Mouse (Mus musculus) hindbrain, embryonic 11.5 days (tissue): ENCODE data around the gene Papola. TPM values are rescaled to one million over a fixed set of nuclear protein-coding genes. Genes with fewer than 3 reads are reported as not detected.
A peak's percentile ranks its signal among the peaks of the same experiment; 100 is the strongest.
"Not testable (repeated sequence)": the region's sequence is repeated elsewhere in the genome, so short reads cannot be mapped to it uniquely, and the experiment has no call there.

Experiments used
- ATAC-seq: fragments of 200-750 bp; cut with Nextera tagmentation; 2 replicates; pipeline ENCODE4 v1.8.0; 2017; ENCODE audit warnings: mild to moderate bottlenecking, moderate TSS enrichment, moderate library complexity; ENCODE audit not compliant: low FRiP score
- DNase-seq: peaks from one replicate; pipeline ENCODE4 v3.0.0-alpha.2; 2015; ENCODE audit warnings: low spot score
- H3K27ac ChIP-seq: fragments of 300-500 bp; sonication (generic); 2 replicates; pipeline ENCODE4 v1.5.1; 2014; ENCODE audit warnings: mild to moderate bottlenecking, low read depth, low read length
- H3K27me3 ChIP-seq: fragments of 300-500 bp; sonication (generic); 2 replicates; pipeline ENCODE4 v1.6.1; 2014; ENCODE audit warnings: mild to moderate bottlenecking, low read length, moderate library complexity, mixed read lengths; ENCODE audit not compliant: control insufficient read depth, insufficient read depth
- H3K36me3 ChIP-seq: fragments of 300-500 bp; sonication (generic); 2 replicates; pipeline ENCODE4 v1.6.1; 2014; ENCODE audit warnings: mild to moderate bottlenecking, low read length, moderate library complexity, mixed read lengths; ENCODE audit not compliant: control insufficient read depth, insufficient read depth
- H3K4me1 ChIP-seq: fragments of 300-500 bp; sonication (generic); replicated peaks from 2 replicates; pipeline ENCODE4 v1.6.1; 2014; ENCODE audit warnings: low read length, mixed read lengths; ENCODE audit not compliant: control insufficient read depth, insufficient read depth
- H3K4me2 ChIP-seq: fragments of 300-500 bp; sonication (generic); replicated peaks from 2 replicates; pipeline ENCODE4 v1.6.1; 2014; ENCODE audit warnings: mild to moderate bottlenecking, low read depth, low read length
- H3K4me3 ChIP-seq: fragments of 300-500 bp; sonication (generic); 2 replicates; pipeline ENCODE4 v1.5.1; 2014; ENCODE audit warnings: low read depth, low read length
- H3K9ac ChIP-seq: fragments of 300-500 bp; sonication (generic); 2 replicates; pipeline ENCODE4 v1.6.1; 2014; ENCODE audit warnings: low read depth, low read length
- H3K9me3 ChIP-seq: fragments of 300-500 bp; sonication (generic); 2 replicates; pipeline ENCODE4 v1.6.1; 2016; ENCODE audit warnings: low read length; ENCODE audit not compliant: control insufficient read depth
- WGBS: fragments of 180-500 bp; shearing (Covaris S2); extraction: QIAGEN DNeasy Blood & Tissue Kit; methylation state at CpG from one replicate; pipeline ENCODE4 v1.1.7; 2014; 5-methylcytosine and 5-hydroxymethylcytosine counted together
- polyA plus RNA-seq: library from polyadenylated mRNA; unstranded; fragments of >200 nt; fragmentation: Nextera tagmentation; extraction: Ambion mirVana; gene quantifications from 2 replicates; pipeline ENCODE4 v1.2.1, GENCODE M21; 2014

Papola gene
- polyA plus RNA-seq, 1 experiment from 2014 or later: 257 TPM

DNA sequence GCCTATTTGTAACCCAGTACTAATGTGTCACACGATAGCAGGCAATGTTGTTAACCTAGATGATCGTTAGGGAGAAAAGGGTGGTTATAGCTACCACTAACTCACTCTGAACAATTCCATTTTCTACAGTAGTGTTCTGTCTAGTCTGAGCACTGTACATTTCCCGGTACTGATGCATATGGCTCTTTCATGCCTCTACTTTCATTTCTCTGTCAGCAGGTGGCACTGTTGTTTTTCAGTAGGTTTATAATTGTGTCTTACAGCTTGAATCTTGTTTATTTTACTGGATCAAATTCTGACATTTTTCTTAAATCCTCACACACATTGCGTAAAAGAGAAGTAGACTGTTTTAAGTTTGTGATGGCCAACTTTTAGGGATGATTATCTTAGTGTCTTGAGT lies 54.6 kb downstream of the Papola start:
- WGBS: 90% methylated on average over 4 of the region's 4 CpGs
- DNase-seq: peak; percentile 44
- H3K27ac ChIP-seq: no peak overlapping the region
- no peak overlapping the region for H3K4me3 ChIP-seq
- H3K36me3 ChIP-seq: peaks cover 4% of the 10 kb centered on the region; the same call in 1 of the 2 replicates
- no peak for ATAC-seq
- no peaks in the 10 kb centered on the region for H3K9me3 ChIP-seq
- no peaks in the 10 kb centered on the region for H3K4me1 ChIP-seq
- no peak overlapping the region for H3K4me2 ChIP-seq
- no peak overlapping the region for H3K9ac ChIP-seq
- no peaks in the 10 kb centered on the region for H3K27me3 ChIP-seq

DNA sequence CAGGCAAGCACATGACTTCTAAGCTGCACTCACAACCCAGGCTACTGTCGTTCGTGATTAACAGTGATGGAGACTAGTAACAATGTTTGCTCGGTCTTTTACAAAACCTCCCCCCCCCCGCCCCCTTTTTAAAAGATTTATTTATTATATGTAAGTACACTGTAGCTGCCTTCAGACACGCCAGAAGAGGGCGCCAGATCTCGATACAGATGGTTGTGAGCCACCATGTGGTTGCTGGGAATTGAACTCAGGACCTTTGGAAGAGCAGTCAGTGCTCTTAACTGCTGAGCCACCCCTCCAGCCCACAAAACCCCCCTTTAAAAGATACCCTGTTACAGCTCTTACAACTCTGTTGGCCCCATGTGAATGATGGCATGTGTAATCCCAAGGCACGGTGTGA lies 56.1 kb downstream of the Papola start:
- not testable (repeated sequence) for H3K9me3 ChIP-seq, H3K9ac ChIP-seq, H3K36me3 ChIP-seq, H3K27me3 ChIP-seq, H3K27ac ChIP-seq, H3K4me1 ChIP-seq, DNase-seq, H3K4me3 ChIP-seq, H3K4me2 ChIP-seq, ATAC-seq
- 94% methylated on average over 8 of the region's 8 CpGs for WGBS

- H3K4me3 ChIP-seq: no peak overlapping the region
- 75% methylated on average over 12 of the region's 12 CpGs for WGBS
- 0 out of 2 replicates have a peak, but pooled peaks cover 2% of the 10 kb centered on the region for H3K4me1 ChIP-seq
- no peak for DNase-seq
- no peak overlapping the region for H3K4me2 ChIP-seq
- H3K9me3 ChIP-seq: no peaks in the 10 kb centered on the region
- no peaks in the 10 kb centered on the region; the same call in 1 of the 2 replicates for H3K36me3 ChIP-seq
- no peak overlapping the region for H3K27ac ChIP-seq
- no peak for ATAC-seq
- H3K9ac ChIP-seq: no peak overlapping the region
- no peaks in the 10 kb centered on the region for H3K27me3 ChIP-seq
Observed at GRCm38 (mm10) chr12:105843243-105844005, 58.9 kb downstream of the Papola start.

- Histone ChIP-seq H3K27me3 (no peaks in the 10 kb centered on the region), H3K4me3 (no peak overlapping the region), H3K9me3 (no peaks in the 10 kb centered on the region), H3K27ac (no peak overlapping the region), H3K36me3 (no peaks in the 10 kb centered on the region), H3K4me2 (no peak overlapping the region), H3K4me1 (0 out of 2 replicates have a peak, but pooled peaks cover 2% of the 10 kb centered on the region), H3K9ac (no peak overlapping the region)
- no peak for ATAC-seq
- WGBS: 97% methylated on average over 4 of the region's 4 CpGs
- no peak for DNase-seq
Observed at GRCm38 (mm10) chr12:105844406-105844805, 59.9 kb downstream of the Papola start.

GRCm38 (mm10) chr12:105849102-105849501 lies 64.6 kb downstream of the Papola start:
- no peaks in the 10 kb centered on the region for H3K9me3 ChIP-seq
- H3K4me3 ChIP-seq: no peak overlapping the region
- H3K9ac ChIP-seq: no peak overlapping the region
- H3K27me3 ChIP-seq: no peaks in the 10 kb centered on the region
- no peak overlapping the region for H3K4me2 ChIP-seq
- ATAC-seq (no peak), DNase-seq (no peak)
- 33% methylated on average over 8 of the region's 8 CpGs for WGBS
- no peak overlapping the region for H3K27ac ChIP-seq
- H3K36me3 ChIP-seq: no peaks in the 10 kb centered on the region
- H3K4me1 ChIP-seq: 0 out of 2 replicates have a peak, but pooled peaks cover 2% of the 10 kb centered on the region

DNA sequence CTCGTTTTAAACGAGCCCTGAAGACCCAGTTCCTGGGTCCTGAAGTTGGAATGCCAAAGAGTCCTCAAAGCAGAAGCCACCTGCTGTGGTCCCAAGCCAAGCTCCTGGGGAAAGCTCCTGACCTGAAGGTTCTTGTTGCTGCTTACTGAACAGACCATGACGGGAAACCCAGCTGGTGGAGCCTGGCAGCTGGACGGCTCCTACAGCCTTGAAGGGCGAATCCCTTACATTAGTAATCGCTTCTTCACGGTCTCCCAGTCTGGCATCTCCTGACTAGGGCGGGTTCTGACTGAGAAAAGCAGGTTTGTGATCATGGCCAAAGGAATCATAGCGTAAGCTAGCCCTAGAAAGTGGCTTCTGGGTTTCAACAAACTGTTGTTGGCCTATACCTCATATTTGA lies 66.2 kb downstream of the Papola start:
- H3K4me3 ChIP-seq: no peak overlapping the region
- no peaks in the 10 kb centered on the region for H3K27me3 ChIP-seq
- no peak overlapping the region for H3K4me2 ChIP-seq
- ATAC-seq (no peak), DNase-seq (no peak)
- H3K9me3 ChIP-seq: no peaks in the 10 kb centered on the region
- H3K4me1 ChIP-seq: 0 out of 2 replicates have a peak, but pooled peaks cover 2% of the 10 kb centered on the region
- H3K36me3 ChIP-seq: no peaks in the 10 kb centered on the region
- 75% methylated on average over 9 of the region's 9 CpGs for WGBS
- H3K9ac ChIP-seq: no peak overlapping the region
- H3K27ac ChIP-seq: no peak overlapping the region

DNA sequence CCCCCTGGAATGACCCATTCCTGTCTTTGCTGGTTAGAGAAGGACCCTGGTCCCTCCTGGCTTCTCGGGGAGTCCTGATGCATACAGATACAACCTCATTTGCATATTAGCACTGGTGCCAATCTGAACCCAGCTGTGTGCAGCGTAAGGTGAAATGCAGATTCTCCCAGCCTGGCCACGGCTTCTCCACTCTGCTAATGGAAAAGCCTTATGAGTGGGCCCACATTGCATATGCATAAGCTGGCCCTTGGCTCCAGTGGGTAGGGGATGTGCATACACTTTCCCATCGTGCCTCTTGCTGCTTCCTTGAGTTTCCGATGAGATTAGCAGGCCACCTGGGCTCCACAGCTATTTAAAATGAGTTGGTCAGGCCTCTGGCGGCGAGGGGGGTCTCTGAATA lies 68.3 kb downstream of the Papola start:
- no peak overlapping the region for H3K9ac ChIP-seq
- WGBS: 45% methylated on average over 7 of the region's 7 CpGs
- DNase-seq (no peak), ATAC-seq (peak; percentile 64; the same call in 1 of the 2 replicates)
- no peak overlapping the region for H3K27ac ChIP-seq
- no peak overlapping the region for H3K4me2 ChIP-seq
- 0 out of 2 replicates have a peak, but pooled peaks cover 2% of the 10 kb centered on the region for H3K4me1 ChIP-seq
- no peaks in the 10 kb centered on the region for H3K36me3 ChIP-seq
- H3K27me3 ChIP-seq: no peaks in the 10 kb centered on the region
- H3K4me3 ChIP-seq: no peak overlapping the region
- H3K9me3 ChIP-seq: no peaks in the 10 kb centered on the region

DNA sequence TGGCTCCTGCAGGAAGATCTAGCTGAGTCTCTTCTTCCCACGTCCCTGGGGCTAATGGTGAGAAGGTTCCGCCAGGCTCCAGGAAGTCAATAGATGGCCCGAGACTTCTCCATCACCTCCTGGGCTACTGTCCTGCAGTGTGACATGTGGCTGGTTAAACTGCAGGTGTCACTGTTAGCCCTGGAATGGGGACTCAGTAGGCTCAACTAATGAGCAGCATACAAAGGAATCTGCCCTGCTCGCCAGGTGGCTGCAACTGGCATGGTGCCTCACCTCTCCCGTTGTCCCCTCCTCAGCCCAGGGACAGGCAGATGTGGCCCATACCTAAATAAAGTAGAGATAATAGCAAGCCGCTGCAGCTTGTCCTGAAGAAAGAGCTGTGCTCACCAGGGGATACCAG lies 70.1 kb downstream of the Papola start:
- H3K9me3 ChIP-seq: no peaks in the 10 kb centered on the region
- peak; percentile 32 for DNase-seq
- ATAC-seq: 0 out of 2 replicates have a peak, but pooled peaks have one; percentile 19
- no peaks in the 10 kb centered on the region for H3K36me3 ChIP-seq
- no peak overlapping the region for H3K4me2 ChIP-seq
- no peaks in the 10 kb centered on the region for H3K4me1 ChIP-seq
- WGBS: 46% methylated on average over 6 of the region's 6 CpGs
- no peak overlapping the region for H3K4me3 ChIP-seq
- no peaks in the 10 kb centered on the region for H3K27me3 ChIP-seq
- no peak overlapping the region for H3K9ac ChIP-seq
- H3K27ac ChIP-seq: no peak overlapping the region
